Mouse (Mus musculus): ENCODE results near the gene Ripor1.

Ripor1 gene

GRCm38 (mm10) chr8:105606189-105607023 is 1.4 kb downstream of the Ripor1 start:
- peak; percentile 27 to 74 for DNase-seq (ENCODE audit: low spot score in 2 of 2)

- no peak for DNase-seq (ENCODE audit: low spot score in 2 of 2)
These were observed 2.0 kb downstream of the Ripor1 start for GRCm38 (mm10) chr8:105607062-105607461.

GRCm38 (mm10) chr8:105607684-105608083 is 2.6 kb downstream of the Ripor1 start:
- no peak for DNase-seq (ENCODE audit: low spot score in 2 of 2)

- DNase-seq (ENCODE audit: low spot score in 2 of 2) = no peak
These were observed 4.3 kb downstream of the Ripor1 start for GRCm38 (mm10) chr8:105609355-105609754.

GRCm38 (mm10) chr8:105609771-105610170 is 4.7 kb downstream of the Ripor1 start:
- DNase-seq (ENCODE audit: low spot score in 2 of 2) = no peak

- no peak for DNase-seq (ENCODE audit: low spot score in 2 of 2)
These were observed 6.8 kb downstream of the Ripor1 start for GRCm38 (mm10) chr8:105611836-105612235.

- DNase-seq (ENCODE audit: low spot score in 2 of 2) = peak; percentile 56 to 69
These were observed 8.0 kb downstream of the Ripor1 start for GRCm38 (mm10) chr8:105613037-105613436.

GRCm38 (mm10) chr8:105613830-105614511 is 8.9 kb downstream of the Ripor1 start:
- DNase-seq (ENCODE audit: low spot score in 2 of 2) = peak; percentile 39 to 67

- no peak for DNase-seq (ENCODE audit: low spot score in 2 of 2)
These were observed 10.9 kb downstream of the Ripor1 start for GRCm38 (mm10) chr8:105615942-105616341.

- no peak for DNase-seq (ENCODE audit: low spot score in 2 of 2)
These were observed 12.6 kb downstream of the Ripor1 start for GRCm38 (mm10) chr8:105617451-105618278.

- no peak for DNase-seq (ENCODE audit: low spot score in 2 of 2)
These were observed 13.2 kb downstream of the Ripor1 start for GRCm38 (mm10) chr8:105618279-105618634.

- no peak for DNase-seq (ENCODE audit: low spot score in 2 of 2)
These were observed 14.0 kb downstream of the Ripor1 start for GRCm38 (mm10) chr8:105618892-105619591.

- no peak for DNase-seq (ENCODE audit: low spot score in 2 of 2)
These were observed 15.2 kb downstream of the Ripor1 start for GRCm38 (mm10) chr8:105620211-105620610.

- DNase-seq (ENCODE audit: low spot score in 2 of 2) = no peak
These were observed 16.1 kb downstream of the Ripor1 start for GRCm38 (mm10) chr8:105620946-105621720.

GRCm38 (mm10) chr8:105621841-105622240 is 16.8 kb downstream of the Ripor1 start:
- no peak for DNase-seq (ENCODE audit: low spot score in 2 of 2)

GRCm38 (mm10) chr8:105622421-105622920 is 17.4 kb downstream of the Ripor1 start:
- DNase-seq (ENCODE audit: low spot score in 2 of 2) = peak; percentile 92 to 93

GRCm38 (mm10) chr8:105623118-105623517 is 18.1 kb downstream of the Ripor1 start:
- DNase-seq (ENCODE audit: low spot score in 2 of 2) = no peak

GRCm38 (mm10) chr8:105623679-105624245 is 18.7 kb downstream of the Ripor1 start:
- DNase-seq (ENCODE audit: low spot score in 2 of 2) = no peak

GRCm38 (mm10) chr8:105624401-105624800 is 19.3 kb downstream of the Ripor1 start:
- no peak for DNase-seq (ENCODE audit: low spot score in 2 of 2)

- no peak for DNase-seq (ENCODE audit: low spot score in 2 of 2)
These were observed 19.8 kb downstream of the Ripor1 start for GRCm38 (mm10) chr8:105624831-105625230.

Measured in urinary bladder, postnatal 36 days (tissue).